Mouse (Mus musculus) adipocyte (in vitro differentiated cells): Measurements from ENCODE around the gene Dpm2.
A peak's percentile ranks its signal among the peaks of the same experiment; 100 is the strongest.

Experiments used
- DNase-seq: peaks from one replicate; pipeline ENCODE4 v3.0.0-alpha.2; 2016; ENCODE audit warnings: low spot score

Dpm2 gene

DNA sequence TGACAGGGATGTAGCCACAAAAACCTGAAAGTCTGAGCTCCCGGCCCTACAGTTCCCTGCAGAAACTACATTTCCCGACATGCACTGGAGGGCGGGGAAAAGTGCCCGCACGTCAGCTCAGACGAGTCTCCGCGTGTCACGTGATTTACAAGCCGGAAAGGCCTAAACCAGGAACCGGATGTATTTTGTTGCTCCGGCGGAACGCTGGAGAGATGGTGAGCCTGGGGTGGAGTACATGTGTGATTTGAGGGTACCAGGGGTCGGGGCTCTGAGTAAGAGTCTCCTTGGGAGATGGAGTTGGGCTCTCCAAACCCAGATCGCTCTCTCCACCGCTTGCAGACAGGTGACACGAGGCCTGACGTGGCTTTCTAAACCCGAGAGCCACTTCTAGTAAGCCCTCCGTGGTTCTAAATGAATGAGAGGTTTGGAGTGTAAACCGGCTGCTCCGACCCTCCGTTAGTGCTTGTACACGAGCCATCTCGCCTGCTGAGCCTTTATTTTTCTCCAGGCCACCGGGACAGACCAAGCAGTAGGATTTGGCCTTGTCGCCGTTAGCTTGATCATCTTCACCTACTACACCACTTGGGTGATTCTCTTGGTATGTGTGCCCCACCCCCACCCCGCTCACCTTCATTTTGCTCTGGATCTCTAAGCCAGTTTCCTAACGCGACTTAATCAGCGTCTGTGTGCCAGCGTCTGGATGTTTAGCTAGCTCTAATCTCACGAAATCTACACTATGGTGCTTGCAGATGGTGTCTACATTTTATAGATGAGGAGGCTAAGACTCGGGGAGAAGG, at the start of gene Dpm2:
Dpm2 (plus strand) TSS at position 161 of the 797 bp plus-strand sequence.
- peak; percentile 96 for DNase-seq

GRCm38 (mm10) chr2:32524536-32525031, 46.1 kb upstream of the Dpm2 start:
- no peak for DNase-seq

- no peak for DNase-seq
These were observed 44.8 kb upstream of the Dpm2 start for GRCm38 (mm10) chr2:32525816-32526215.

DNA sequence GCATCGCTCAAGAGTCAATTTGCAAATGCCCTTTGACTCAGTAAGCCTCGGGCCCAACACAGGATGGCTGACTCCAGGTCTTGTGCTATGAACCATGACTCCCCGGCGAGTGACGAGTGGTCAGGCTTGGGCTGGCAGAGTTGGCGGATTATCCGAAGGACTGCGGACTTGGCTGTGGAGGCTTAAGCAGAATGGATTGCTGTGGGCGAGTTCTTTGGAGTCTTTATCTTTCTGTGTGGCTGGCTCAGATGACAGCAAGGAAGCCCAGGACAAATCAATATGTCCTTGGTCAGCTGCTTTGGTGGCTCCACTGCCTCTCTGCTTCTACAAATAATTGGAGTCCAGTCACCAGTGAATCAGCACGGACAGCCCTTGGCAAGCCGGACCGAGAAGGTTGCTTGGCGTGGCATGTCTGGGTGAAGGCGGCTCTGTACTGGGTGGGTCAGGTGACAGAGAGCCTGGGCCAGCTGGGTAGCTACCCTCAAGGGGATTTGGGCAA, 43.1 kb upstream of the Dpm2 start:
- peak; percentile 44 for DNase-seq

DNA sequence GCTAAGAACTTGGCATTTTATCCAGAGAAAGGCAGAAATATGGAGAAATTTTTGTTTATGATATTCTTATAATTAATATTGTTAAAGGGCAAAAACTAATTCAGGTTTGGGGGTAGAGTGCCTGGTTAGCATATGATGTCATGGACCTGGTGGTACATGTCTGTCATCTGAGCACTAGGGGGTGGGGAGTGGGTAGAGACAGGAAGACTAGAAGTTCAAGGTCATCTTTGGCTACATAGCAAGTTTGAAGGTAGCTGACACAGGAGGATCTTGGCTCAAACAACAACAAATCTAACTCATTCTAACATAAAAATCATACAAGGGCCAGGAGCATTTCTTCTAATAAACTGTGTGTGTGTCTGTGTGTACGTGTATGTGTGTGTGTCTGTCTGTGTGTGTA, 42.3 kb upstream of the Dpm2 start:
- DNase-seq: no peak

GRCm38 (mm10) chr2:32530479-32530878, 40.2 kb upstream of the Dpm2 start:
- DNase-seq: no peak

DNA sequence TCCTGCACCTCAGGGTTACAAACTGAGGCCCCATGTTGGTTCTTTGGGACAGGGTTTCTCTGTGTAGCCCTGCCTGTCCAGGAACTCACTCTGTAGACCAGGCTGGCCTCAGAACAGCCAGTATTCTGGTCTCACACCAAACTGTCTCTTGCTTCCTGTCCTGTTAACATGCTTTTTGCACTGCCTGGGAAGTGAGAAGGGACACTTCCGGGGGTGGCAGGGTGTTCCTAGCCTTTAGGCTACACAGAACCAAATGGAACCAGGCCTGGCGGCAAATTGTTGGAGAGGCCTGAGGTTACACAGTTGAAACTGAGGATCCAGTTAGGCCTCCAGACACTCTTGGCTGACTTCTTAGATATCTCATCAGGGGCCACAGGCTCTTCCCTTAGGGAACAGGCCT, 37.5 kb upstream of the Dpm2 start:
- DNase-seq: peak; percentile 60

- peak; percentile 72 for DNase-seq
These were observed 36.5 kb upstream of the Dpm2 start for GRCm38 (mm10) chr2:32534061-32534732.

GRCm38 (mm10) chr2:32534733-32535471, 35.8 kb upstream of the Dpm2 start, which contains the start of gene Fam102a:
TSS of gene Fam102a (plus strand) at chr2:32535332.
- DNase-seq: peak; percentile 97

GRCm38 (mm10) chr2:32535501-32535991, 35.1 kb upstream of the Dpm2 start:
- peak; percentile 59 for DNase-seq

GRCm38 (mm10) chr2:32536086-32536633, 34.5 kb upstream of the Dpm2 start:
- no peak for DNase-seq

GRCm38 (mm10) chr2:32536634-32537359, 33.9 kb upstream of the Dpm2 start:
- peak; percentile 90 for DNase-seq

GRCm38 (mm10) chr2:32537360-32537905, 33.2 kb upstream of the Dpm2 start:
- DNase-seq: no peak

GRCm38 (mm10) chr2:32537941-32538340, 32.7 kb upstream of the Dpm2 start:
- no peak for DNase-seq

DNA sequence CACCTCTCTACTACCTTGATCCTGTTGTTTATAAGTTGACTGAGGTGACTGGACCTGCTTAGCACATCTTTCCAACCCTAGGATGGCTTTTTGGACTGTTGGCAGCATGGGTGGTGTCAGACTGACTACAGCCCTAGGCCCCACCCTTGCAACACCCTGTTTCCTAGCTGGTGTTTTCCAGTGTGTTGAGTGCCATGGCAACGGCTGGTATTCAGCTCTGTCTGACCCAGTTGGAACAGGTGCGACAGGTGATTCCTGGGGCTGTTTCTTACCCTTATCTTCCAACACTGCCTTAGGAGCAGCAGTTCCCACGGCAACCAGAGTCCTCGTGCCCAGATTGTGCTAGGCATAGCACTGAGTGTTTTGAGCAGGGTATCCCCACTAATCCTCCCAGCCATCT, 32.2 kb upstream of the Dpm2 start:
- no peak for DNase-seq

DNA sequence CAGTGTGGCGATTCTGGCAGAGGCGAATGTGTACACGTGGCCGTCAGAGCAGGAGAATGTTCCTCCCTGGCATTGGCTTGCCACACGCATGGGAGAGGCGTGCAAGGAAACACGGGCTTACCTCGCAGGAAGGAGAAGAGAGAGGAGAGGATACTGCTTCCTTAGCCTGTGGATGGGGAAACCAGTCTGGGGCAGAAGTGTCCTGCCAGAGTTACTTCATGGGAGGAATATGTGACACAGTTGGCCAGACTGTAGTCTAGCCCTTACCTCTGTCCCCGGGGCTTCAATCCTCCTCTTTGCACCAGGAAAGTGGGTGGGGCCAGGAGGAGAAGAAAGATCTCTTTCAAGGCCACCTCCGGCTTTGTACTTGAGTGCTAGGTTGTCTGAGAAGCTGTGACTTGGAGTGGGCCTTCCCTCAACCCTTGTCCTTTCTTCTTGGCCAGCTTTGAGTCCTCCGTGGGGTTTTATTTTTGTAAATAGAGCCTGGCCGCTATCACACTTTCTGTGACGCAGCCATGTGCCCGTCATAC, 31.1 kb upstream of the Dpm2 start:
- DNase-seq: peak; percentile 35

DNA sequence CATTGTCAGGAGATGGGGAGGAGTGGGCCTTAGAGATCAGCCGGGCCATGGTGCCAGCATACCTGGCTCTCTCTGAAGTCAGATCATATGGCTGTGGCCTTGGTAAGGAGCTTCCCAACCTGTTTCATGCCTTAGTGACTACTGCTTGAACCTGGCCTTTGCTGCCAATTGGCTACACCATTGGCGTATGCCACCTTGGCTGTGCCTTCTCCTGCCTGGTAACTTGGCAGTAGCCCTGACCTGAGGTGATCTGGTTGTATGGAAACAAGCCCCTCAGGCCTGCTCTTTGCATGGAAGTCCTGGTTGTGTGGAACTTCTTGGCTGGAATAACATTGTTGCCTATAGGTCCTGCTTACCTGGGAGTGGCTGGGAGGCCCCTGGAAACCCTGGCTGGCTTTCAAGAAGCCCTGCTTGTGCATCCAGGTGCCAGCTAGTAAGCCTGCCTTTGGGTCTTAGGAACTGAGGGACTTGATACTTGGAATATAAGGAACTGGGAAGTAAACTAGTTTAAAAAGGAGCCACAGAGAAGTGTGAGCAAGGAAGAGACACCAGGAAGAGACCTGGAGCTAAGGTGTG, 29.2 kb upstream of the Dpm2 start:
- no peak for DNase-seq

DNA sequence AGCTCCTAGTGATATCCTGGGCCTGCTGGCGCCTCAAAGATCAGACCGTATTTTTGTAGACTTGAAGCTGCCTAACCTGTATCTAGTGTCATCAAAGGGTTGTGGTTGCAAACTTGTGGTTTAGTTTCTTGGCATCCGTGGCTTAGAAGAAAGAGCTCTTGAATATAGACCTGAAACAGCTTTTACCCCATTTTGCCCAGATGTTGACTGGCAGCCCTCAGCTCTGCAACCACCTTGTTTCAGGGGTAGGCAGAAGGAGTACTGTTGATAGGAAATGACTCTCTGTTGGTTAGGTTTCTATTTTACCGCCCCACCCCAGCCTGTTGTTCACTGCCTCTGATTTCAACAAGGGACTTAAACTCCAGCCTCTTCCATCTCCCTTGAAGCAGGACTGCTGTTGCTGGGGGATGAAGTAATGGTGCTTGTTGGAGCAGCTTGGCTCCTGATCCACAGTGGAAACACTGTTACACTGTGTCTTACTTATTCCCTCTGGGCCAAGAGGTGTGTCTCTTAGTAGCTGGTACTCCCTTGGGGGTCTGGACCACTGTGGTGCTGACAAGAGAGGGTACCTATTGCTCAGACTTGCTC, 28.6 kb upstream of the Dpm2 start:
- DNase-seq: no peak

GRCm38 (mm10) chr2:32543031-32543449, 27.6 kb upstream of the Dpm2 start:
- peak; percentile 65 for DNase-seq

GRCm38 (mm10) chr2:32546951-32547350, 23.7 kb upstream of the Dpm2 start:
- DNase-seq: peak; percentile 58
